Mouse (Mus musculus) adrenal gland, adult (tissue): ENCODE measurements around the gene Ckap4.
"Not testable (repeated sequence)": the region's sequence is repeated elsewhere in the genome, so short reads cannot be mapped to it uniquely, and the experiment has no call there.

Source experiments
- DNase-seq, 2 experiments: peaks; one replicate each; pipeline ENCODE4 v3.0.0; 2022 to 2023; ENCODE audit warnings: low spot score in 1 of 2; ENCODE audit not compliant: inconsistent age in 2 of 2

Gene Ckap4

DNA sequence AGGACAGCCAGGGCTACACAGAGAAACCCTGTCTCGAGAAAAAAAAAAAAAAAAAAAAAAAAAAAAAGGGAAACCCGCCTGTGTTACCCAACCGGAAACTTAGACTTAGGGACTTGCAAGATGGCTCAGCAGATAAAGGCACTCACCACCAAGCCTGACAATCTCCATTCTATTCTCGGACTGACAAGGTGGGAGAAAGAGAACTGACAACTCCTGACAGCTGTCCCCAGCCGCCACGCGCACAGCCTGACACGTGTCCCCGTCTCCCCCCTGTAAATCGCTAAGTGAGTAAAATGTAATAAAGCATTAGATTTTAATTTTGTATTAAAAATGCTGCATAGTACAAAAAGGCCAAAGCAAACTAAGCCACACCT lies 16.0 kb upstream of the Ckap4 start:
- no peak for DNase-seq

- DNase-seq: no peak
Measured at GRCm38 (mm10) chr10:84549146-84549919, 15.5 kb upstream of the Ckap4 start.

GRCm38 (mm10) chr10:84544841-84545610 lies 11.2 kb upstream of the Ckap4 start:
- peak; percentile 63 to 84 for DNase-seq

DNA sequence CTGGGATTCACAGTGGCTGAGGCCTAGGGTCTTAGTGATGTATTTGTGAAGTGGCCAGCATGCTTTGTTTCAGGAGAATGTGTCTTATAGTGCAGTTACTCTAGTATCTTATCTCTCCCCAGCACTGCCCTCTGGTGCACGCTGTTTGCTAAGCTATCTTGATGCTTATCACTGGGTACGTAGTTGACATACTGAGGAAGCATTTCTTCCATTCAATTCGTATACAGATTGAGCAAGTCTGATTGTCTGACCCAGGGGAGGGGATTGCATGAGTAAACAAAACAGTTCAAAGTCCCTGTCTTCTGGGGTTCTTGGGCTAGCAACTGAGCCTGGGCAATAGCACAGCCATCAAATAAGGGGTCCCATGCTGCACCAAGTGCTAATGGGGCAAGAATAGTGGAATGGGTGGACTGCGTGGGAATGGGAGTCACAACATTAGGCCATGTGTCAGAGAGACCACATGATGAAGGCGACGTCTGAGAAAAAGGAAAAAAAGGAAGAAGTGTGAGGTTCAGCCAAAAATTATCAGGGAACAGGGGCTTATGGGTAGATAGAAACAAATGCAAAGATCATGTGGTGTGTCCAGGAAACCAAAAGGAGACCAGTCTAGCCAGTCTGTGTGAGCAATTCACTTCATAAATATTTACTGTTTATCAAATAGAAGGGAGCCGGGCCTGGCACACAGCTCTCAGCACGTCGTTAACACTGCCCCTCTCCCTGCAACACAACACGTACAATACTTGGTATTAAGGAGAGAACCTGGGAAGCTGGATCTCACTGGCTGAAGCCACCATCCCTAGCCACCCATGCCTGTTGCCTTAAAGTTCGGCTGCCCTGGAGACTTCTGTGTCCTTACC lies 9.2 kb upstream of the Ckap4 start:
- DNase-seq: no peak

DNA sequence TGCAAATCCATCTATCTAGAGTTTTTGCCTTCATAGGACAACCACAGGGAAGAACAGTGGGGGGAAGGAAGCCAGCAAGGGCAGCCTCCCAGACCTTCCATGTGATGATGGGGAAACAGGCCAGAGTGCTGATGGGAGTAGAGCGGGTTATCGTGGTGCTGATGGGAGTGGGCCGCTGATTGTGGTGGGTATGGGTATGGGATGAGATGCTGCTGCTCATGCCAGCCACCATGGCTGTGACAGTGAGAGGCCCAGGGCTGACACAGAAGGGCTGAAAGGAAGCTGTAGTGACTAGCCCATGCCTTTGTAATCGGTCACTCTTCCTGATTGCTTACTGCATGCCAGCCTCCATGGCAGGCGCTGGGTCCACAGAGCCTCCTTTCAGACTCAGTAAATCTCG lies 5.8 kb upstream of the Ckap4 start:
- no peak for DNase-seq

GRCm38 (mm10) chr10:84535859-84536258 lies 2.0 kb upstream of the Ckap4 start:
- DNase-seq: peak; percentile 54 to 71

GRCm38 (mm10) chr10:84535458-84535857 lies 1.6 kb upstream of the Ckap4 start:
- no peak for DNase-seq

- DNase-seq: peak; percentile 70 to 88
Measured at GRCm38 (mm10) chr10:84532911-84533882, 665 bp downstream of the Ckap4 start.

DNA sequence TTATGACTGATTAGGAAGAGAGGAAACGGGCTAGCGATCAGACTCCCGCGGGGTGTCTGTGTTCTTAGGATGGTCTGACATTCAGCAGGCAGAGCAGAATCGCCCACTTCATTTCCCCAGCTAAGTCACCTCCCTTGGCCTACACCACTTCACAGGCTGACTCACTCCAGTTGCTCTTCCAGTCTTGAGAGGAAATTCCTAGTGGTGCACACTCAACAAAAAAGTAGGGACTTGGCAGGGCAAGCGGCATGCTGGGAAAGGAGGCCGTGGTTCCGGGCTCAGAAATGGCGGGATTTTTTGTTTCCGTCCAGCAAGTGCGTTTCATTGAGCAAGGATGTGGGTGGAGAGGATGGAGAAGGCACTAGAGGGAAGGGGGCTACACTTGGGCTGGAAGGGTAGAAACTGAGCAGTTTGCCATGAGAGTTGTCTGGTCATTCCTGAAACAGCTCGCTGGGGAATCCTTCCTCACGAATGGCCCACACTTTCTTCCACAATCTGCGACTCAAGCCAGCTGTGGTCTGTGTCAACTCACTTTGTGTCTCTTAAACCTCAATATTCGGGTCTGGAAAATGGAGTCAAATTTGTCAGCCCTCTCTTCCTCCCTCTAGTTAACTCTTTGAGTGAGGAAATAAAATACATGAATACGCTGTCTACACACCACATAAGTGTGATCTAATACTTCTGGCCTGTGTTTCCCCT lies 1.5 kb downstream of the Ckap4 start:
- peak; percentile 55 to 76 for DNase-seq

DNA sequence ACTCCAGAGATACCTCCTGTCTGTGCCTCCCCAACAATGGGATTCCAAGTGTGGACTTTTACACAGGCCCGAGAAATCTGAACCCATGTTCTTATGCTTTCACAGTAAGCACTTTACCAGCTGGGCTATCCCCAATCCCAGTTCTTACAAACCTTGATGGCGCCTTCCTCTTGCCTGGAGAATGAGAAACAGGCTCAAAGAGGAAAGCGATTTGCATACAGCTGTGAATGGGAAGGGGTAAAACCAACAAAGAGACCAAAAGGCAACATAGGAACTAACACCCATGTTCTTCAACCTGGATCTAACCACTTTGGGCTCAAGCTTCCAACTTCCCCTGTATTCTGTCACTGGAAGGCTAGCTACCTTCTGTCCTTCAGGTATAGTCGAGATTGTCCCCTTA lies 2.3 kb downstream of the Ckap4 start:
- DNase-seq: no peak

DNA sequence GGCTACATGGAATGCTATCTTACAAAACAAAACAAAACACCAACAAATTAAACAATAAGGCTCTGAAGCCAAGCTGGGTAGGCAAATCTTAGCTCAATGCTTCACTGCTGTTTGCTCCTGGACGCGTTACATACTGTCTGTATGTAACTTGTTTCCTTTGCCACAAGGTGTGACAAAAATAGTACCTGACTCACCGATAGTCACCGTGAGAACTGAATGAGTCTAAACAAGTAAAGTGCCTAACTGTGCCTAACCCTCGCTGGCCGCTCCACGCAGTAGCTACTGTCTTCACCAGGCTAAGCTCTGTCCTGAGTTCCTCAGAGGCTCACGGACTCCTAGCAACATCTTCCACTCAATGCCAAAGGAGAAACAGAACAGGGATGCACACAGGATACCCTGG lies 3.5 kb downstream of the Ckap4 start:
- no peak for DNase-seq

DNA sequence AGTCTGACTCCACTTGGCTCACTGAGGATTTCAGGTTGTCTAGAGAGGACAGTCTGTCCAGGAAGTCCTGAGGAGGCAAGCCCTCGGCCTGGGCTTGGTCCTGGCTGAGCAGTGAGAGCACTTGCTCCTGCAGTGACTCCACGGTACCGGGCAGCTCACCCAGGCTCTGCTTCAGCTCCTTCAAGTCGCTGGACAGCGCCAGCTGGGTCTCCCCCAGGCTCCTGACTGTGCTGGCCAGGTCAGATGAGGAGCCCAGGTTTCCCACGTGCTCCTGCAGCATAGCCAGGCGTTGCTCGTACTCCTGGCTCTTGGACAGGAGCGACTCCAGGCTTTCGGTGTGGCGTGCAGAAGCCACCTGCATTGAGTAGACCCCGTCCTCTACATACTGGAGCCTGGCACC lies 6.2 kb downstream of the Ckap4 start:
- no peak for DNase-seq

GRCm38 (mm10) chr10:84527070-84527469 lies 6.8 kb downstream of the Ckap4 start:
- DNase-seq: no peak

DNA sequence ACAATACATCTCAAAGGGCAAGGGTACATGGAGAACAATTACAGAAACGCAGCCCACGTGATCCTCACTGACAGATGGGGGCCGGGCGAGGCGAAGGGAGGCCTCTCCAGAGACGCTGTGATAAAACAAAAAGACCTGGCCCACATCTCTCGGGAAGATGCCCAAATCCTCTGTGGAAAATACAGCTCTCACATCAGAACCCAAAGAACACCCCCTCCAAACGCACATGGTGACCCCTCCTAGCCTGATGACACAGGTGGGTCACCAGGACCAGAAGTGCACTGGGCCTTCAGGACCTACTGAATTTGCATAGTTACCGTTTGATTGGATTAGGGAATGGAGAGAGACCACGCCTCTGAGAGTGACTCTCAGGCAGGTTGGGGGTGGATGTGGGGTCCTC lies 7.4 kb downstream of the Ckap4 start:
- DNase-seq: no peak

DNA sequence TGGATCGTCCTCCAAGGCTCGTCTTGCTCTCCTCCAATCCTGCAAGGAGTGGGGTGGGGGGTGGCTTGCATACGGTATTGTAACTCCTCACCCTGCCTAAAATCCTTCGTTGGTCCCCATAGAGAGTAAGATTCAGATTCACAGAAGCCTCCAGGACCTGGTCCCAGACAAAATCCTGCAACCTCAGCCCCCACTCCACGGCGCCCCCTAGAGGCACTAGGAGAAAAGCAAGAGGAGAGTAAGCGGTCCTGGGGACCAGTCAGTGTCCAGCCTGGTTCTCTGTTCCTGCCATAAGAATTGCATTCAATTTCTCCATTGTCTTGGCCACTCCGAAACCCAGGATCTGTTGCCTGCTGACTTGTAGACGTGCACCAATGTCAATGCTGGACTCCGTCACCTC lies 10.2 kb downstream of the Ckap4 start:
- no peak for DNase-seq

GRCm38 (mm10) chr10:84516414-84516927 lies 17.4 kb downstream of the Ckap4 start:
- DNase-seq: peak in 1 of 2 experiments; percentile 63

DNA sequence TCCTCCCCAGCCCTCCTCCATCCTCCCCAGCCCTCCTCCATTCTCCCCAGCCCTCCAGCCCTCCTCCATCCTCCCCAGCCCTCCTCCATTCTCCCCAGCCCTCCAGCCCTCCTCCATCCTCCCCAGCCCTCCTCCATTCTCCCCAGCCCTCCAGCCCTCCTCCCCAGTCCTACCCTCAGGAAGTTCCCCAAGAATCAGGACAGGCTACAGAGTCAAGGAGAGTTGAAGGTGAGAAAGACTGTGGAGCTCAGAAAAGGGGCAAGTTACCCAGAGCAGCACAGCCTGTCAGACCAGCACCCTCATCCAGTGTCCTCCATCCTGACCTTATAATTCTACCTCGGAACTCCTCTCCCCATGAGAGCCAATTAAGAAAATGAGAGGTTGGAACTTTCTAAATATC lies 17.9 kb downstream of the Ckap4 start:
- not testable (repeated sequence) for DNase-seq

DNA sequence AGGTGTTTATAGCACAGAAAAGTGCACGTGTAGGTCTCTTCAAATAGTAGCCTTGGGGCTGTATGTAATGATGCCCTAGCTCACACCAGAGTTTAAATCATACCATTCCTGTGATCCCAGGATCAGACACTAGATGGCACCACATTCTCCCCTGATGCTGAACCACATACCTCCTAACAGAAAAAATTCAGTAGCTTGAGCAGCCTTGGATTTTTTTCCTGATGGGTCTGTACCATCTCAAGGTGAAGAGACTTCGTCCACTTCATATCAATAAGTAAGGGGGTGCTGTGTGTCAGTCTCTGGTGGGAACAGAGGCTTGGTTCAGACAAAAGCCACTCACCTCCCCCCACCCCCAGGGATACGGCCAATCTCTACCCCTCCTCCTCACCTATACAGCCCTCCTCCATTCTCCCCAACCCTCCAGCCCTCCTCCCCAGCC lies 18.3 kb downstream of the Ckap4 start:
- peak; percentile 62 to 92 for DNase-seq

GRCm38 (mm10) chr10:84514038-84514578 lies 19.8 kb downstream of the Ckap4 start:
- DNase-seq: peak; percentile 76 to 95
